Mouse (Mus musculus) frontal cortex, postnatal 10 days (tissue): Measurements from ENCODE around the gene Rtn4rl1.

Source experiments
- DNase-seq, 2 experiments: peaks; one replicate each; pipeline ENCODE4 v3.0.0; 2022; ENCODE audit warnings: low spot score in 2 of 2, mixed read lengths in 1 of 2

Rtn4rl1 gene

DNA sequence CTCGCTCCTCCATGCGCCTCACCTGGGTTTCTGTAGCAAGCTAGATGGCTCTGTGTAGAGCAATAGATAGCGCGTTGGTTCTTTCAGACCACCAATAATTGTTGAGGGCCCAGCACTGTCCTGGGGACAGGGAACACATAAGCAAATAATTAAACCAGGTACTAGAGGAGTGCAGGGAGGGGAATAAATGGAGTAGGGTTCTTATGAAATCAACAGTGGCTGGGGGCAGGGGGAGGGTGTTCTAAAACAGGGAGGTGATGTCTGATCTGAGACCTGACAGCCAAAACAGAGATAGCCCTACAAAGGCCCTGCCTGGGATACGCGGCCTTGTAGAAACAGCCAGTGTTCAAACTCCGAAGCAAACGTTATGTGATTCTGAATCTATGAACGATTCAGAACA, 56.0 kb downstream of the Rtn4rl1 start:
- no peak for DNase-seq

DNA sequence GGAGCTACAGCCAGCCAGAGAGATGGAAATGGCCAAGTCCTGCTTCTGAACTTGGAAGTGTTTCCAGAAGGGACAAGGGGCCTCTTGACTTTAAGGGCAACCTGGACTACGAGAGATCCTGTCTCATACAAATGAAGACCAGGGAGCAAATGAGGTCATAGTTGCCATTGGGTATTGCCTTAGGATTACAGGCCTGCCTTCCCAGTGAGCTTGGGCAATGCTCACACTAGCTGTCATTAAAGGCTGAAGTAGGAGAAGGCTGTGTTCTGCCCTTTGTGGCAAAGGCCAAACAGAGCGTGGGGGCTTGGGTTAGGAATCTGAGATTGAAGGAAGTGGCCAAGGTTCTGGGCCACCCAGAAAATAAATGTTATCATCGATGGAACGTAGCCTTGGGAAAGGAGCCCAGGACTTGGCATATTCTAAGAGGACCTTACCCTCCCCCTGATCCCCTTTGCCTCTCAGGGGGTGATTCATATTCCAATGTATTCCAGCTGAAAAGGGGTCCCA, 57.5 kb downstream of the Rtn4rl1 start:
- DNase-seq: no peak

DNA sequence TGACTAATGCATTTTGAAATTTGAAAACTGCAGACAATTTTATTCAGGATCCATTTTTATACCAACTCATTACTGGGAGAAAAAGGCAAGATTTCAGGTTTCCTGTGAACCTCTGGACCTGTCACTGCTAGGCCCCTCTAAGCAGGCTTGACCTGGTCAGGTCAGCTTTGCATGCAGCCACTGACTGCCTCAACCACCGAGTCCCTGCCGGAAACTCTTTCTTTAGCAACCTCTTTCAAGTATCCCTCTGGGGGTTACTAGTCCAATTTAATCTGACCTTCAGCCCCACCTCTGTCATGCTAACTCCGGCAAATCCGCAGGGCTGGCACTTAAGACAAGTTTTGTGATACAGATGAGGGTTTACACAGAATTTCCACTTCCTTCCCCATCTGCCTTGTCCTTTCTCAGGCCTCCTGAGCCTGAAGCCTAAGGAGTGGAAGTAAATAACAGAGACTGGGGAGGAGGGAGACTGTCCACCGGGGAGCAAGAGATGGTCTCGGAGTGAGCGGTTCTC, 58.0 kb downstream of the Rtn4rl1 start:
- DNase-seq: no peak

DNA sequence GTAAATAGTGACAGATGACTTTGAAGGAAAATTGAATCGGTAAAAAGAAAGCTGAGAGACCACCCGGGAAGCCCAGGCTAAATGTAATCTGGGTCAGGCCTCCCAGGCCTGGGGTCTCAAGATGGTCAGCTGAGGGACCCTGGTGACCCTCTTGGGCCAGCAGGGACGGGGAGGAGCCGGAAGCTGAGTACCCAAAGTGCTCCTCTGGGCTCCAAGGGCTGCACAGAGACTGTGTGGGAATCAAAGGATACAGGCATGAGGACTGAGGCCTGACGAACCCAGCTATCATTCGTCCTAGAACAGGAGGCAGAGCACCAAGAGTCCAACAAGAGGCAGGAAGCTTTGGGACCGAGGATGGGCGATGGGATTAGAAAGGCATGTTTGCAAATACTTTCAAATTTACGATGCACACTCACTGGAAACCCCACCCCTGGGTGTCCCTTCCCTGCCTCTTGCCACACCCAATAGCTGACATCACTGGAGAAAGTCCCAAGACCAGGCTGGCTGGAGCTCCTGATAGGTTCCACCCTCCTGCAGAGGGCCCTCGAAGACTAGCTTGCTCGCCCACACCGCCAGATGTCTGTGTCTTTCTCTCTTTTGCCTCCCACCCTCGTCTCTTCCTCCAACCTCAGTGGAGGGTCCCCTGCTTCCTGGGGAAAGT, 60.8 kb downstream of the Rtn4rl1 start:
- DNase-seq: peak in 1 of 2 experiments; percentile 63

DNA sequence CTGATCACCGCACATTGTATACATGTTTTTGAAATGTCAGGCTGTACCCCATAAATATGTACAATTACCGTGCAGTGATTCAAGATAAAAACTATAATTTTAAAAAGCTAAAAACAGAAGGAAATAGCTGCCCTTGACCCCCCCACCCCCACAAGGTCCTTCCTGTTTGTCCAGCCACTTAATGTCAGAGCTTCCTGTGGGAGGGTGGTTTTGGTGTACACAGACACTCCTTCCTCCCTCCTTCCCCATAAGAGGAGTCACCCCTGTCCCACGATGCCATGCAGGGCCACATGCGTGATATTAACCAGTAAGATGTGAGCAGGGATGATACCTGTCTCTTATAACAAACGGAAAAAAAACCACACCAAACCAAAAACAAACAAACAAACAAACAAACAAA, 61.7 kb downstream of the Rtn4rl1 start:
- no peak for DNase-seq

DNA sequence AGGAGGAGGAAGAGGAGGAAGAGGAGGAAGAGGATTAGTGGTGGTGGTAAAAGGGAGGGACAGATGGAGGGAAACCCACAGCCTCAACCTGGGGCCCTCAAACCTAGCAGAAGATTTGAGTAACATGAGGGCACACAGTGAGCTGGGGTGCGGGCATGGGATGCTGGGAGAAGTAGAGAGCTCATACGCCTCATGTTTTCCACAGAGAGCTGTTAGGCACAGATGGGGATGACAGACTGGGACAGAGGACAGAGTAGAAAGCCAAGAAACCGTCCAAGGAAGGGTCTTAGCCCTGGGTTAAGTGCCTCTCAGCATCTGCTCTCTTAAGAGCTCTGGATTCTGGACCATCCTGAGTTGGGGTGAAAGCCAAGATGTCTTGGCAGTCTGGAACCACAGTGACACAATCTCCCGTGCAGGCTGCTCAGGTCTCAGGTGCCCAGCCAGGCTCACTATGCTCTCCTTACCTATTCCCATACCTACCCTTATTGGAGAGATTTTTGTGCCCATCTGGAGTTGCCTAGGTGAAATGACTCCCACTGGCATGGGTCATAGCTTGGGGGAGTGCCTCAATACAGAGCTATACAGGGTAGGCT, 63.6 kb downstream of the Rtn4rl1 start:
- no peak for DNase-seq

DNA sequence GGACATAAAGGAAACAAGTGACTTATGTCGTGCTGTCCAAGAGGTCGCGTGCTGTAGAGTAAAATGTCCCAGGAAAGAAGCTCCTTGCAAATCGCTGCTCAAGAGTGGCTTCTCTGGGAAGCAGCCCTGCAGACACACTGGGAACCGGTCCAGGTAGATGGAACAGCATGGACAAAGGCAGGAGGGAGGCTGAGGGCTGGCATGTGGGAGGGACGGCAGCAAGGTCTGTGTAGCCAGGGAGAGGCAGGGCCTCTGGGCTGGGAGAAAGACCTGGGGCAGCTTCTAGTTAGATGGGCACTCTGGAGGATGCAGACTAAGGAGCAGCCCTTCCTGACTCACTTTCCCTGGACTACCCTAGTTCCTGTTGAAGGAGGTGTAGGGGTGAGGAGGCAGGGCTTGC, 65.8 kb downstream of the Rtn4rl1 start:
- no peak for DNase-seq

DNA sequence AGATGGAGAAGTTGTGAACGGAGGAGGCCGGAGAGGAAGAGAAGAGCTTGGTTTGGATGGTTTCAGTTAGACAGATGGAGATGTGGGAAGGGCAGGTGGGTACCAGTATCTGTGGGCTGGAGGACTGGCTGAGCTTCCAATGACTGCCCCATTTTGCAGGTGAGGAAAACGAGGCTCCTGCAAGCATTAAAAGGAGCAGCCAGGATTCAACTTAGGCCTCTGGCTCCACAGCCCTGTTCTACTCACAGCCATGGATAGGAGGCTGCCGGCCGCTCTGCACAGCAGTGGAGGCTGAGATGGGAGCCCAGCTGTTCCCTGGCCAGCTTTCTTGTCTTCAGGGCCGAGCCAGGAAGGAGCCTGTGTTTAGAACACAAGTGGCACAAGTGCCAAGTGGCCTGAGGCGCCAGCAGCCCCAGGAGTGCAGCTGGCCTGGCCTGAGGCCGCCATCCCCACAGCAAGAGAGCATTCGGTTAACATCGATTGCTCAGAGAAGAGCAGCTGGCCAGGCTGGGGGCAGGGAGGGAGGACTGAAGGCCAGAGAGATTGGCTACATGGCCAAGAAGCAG, 66.5 kb downstream of the Rtn4rl1 start:
- DNase-seq: no peak

DNA sequence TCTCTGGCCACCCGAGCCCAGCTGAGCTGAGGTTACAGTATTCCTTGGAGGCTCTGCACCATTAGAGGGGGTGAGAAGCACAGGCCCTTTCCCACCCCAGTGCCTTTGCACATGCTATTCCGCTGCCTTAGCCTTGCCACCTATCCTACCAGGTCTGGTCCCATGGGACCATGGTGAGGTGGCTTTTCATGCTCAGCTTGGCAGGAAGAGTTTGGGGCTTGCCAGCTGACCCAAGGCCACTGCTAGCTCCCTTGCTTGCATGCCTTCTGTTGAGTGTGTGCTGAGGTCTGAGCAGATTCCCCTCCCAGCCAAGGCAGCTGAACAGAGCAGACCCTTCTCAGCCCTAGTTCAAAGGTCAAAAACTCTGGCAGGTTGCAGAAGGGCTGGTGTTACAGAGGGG, 67.4 kb downstream of the Rtn4rl1 start:
- DNase-seq: no peak

DNA sequence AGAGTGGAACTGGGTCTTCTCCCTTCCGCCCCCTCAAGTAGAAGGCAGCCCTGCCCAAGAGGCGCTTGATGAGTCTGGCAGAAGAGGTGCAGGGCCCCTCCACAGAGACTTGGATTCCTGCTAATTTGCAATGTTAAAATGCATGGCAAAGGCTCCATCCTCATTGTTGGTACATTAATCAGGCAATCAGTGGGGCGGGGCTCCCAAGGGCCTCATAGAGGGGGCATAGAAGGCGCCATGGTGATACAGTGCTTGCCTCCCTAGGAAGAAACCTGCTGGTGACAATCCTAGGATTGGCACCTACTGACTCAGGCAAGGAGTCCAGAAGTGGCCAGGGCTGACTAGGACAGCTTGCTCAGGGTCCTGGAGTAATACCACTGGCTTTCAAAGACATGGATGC, 68.1 kb downstream of the Rtn4rl1 start:
- no peak for DNase-seq

DNA sequence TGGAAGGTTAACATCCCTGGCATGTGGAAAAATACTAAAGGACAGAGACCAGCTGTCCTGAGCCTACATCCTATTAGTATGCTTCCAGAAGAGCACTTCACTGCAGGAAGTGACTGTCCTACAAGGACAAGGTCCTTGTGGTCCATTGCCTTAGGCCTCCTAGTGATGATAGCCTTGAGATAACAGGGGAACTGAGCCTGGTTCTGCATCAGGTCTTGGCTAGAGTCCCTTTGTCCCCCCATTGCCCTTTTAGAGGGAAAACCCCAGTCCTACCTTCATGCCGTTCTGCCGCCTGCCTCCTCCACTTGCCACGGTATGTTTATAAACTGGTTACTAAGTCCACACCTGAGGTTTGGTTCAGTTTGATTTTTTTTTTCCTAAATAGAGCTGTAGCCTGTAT, 68.6 kb downstream of the Rtn4rl1 start:
- DNase-seq: no peak

DNA sequence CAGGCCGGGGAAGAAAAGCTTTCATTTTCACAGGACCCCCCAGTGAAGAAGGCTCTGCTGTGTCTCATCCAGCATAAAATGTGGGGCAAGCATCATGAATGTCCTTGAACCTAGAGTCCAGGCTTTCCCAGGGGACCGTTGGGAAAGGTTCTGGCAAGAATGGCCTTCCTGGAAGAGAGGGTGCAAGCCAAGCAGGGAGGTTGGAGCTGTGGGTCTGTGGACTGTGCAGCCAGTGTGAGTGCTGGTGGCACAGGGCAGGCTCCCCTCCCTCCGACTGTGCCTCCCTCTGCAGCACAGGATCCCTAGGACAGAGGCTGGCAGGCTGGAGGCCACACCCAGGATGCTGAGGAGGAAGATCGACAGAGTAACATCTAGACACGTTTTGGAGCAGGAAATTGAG, 69.2 kb downstream of the Rtn4rl1 start:
- DNase-seq: no peak

DNA sequence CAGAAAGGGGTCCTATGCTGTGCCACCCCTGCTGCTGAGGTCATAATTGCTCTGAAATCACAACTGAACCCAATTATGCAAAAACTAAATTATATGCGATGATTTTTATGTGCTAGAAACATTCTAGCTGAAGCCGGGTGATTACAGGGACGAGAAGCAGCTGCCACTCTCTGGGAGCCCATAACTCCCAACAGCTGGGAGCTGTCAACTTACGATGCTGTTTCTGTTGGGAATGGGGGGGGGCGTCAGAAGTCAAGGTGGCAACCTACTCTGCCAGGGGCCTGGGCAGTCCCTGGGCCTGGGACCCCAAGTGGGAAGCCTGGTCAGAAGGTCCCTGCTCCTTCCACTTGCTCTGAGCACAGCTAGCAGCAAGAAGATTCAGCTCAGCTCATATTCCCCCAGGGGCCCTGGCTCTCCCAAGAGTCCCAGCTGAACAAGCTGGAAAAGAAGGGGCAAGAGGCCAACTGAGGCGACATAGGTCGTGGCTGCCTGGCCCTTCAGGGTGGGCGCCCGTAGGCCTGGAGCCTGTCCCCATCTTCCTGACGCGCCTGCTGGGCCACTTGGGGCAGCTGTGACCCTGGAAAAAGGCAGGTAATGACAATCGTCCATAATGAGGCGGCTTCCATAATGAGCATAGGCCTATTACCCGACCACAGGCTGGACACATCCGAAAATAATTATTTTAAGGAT, 69.8 kb downstream of the Rtn4rl1 start:
- no peak for DNase-seq

DNA sequence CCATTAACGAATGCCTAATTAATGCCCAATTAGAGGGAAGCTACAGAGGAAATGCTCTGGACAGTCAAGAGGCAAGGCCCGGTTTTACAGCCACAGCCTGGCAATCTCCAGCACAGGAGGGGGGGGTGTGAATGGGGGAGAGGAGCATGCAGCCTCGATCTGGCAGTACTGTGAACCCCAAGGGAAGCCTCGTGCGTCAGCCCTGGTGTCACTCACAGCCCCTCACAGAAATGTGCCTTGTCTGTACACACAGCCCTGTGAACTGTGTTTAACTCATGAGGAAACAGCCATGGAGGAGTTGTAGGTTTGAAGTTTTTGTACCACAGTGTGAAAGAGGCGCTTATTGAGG, 70.4 kb downstream of the Rtn4rl1 start:
- no peak for DNase-seq

DNA sequence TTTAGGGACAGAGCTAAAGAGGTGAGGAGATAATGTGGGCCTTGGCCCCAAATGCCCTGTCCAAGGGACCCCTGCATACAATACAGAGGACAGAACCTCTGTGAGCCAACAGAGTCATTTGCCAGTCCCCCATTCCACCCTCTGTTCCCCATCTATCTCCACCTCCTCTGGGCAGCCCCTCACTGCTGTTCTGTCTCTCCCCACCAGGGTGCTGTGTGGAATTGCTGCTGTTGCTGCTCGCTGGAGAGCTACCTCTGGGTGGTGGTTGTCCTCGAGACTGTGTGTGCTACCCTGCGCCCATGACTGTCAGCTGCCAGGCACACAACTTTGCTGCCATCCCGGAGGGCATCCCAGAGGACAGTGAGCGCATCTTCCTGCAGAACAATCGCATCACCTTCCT, 71.0 kb downstream of the Rtn4rl1 start:
- DNase-seq: no peak

DNA sequence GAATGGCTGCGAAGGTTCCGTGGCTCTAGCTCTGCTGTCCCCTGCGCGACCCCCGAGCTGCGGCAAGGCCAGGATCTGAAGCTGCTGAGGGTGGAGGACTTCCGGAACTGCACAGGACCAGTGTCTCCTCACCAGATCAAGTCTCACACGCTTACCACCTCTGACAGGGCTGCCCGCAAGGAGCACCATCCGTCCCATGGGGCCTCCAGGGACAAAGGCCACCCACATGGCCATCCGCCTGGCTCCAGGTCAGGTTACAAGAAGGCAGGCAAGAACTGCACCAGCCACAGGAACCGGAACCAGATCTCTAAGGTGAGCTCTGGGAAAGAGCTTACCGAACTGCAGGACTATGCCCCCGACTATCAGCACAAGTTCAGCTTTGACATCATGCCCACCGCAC, 72.0 kb downstream of the Rtn4rl1 start:
- DNase-seq: no peak

DNA sequence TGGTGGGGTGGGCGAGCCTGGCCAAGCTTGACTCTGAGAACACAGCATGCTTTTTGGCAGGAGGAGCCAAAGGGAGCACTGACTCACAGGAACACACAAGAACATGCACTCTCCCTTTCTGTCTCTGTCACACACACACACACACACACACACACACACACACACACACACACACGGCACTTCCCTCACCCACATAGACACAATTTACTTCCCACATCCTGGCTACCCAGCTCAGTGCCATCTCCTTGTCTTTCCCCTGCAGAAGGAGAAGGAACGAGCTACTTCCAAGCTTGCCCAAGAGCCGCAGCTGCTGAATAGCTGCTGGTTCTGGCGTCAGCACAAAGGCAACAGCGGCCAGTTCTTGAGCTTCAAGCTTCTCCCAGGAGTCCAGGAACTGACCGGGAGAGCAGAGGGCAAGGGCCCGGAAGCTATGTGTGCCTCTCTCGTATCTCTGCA, 74.3 kb downstream of the Rtn4rl1 start:
- DNase-seq: no peak

DNA sequence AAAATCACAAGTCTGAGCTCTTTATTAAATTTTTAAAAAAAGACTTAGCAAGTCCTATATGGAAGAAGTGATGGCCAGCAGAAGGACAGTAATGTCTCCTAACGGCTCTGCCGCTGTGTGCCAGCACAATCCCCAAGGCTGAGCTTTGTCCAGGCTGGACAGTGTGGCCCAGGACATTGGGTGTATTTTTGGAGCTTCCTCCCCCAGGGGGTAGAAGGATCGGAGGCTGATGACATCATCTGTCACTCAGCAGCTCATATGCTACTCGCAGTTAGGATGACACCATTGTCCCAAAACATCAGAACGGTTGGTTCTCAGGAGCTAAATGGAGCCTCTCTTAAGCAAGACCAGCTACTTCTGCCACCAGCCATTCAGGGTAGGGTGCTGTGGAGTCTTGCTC, 74.9 kb downstream of the Rtn4rl1 start:
- no peak for DNase-seq

DNA sequence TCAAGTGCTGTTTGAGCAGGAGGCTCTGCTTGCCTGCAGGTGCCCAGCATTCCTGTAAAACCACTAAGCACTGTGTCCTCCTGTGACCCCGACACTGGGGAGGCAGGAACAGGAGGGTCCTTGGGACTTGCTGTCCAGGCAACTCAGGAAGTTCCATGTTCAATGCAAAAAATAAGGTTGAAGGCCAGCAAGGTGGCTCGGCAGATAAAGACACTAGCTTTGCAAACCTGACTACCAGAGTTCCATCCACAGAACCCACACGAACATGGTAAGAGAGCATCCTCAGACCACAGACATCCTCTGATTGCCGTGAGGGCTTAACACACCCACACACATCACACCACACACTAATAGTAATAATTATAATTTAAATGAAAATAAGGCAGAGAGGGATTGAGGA, 75.6 kb downstream of the Rtn4rl1 start:
- DNase-seq: no peak

DNA sequence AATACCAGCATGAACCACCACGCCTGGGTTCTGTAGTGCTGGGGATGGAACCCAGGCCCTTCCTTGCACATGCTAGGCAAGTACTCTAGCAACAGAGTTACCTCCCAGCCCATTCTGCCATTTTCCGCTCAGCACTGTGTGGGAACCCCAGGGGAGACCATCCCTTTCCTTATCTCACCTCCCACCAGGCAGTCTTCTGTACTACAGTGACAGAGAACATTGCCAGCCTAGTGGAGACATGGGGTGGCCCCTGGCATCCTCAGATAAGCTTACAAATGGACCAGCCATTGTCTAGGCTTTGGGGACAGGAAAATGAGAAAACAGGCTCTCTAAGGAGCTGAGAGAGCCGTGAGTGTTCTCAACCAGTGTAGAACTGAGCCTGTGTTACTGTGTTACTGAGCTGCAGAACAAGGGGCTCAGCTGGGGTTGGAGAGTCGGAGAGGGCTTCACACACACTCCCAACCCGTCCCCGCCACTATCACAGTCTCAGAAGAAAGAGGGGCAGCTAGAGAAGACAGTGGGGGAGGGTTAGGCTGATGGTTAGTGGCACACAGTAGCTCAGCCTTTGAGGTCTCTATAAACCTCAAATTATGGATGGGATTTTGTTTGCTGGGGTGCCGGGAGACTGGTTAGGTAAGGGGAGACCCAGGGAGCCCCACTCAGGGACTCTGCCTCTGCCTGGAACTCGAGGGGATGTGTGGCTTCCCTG, 76.8 kb downstream of the Rtn4rl1 start:
- DNase-seq: no peak

DNA sequence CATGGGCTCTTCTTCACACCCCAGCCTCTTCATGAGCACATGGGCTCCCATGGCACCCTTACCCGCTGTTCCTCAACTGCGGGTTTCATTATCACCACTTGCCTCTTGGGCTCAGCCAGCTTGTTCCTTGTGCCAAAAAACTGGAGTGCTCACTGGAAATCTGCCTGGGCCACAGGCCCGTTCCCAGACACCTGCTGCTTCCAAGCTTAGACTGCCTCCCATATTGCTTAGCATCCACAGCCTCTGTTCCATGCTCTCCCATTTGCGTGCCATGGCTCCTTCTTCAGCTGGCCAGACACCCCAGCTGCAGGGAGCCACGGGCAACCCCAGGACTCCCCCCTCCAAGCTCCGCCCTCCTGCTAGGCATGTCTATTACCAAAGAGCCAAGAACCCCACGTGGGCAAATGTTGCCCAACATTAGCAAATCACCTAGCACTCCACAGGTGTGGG, 77.4 kb downstream of the Rtn4rl1 start:
- DNase-seq: peak in 1 of 2 experiments; percentile 62

DNA sequence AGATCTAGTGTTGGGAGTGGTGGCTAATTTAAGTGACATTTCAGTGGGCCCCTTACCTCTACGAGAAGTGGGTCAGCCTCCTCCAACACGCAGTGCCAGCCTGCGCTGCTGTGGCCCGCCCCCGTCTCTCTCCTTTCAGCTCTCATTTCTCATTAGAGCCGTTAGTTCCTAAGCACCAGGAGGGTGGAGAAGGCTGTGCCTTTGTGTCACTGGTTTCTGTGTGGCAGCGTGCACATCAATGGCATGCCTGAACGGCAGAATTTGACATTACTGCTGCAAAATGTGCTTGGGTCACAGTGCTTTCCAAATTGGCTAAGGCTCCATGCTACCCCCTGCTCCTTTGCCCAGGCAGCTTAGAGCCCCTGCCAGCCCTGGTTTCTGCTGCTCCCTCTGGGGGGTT, 79.9 kb downstream of the Rtn4rl1 start:
- DNase-seq: no peak
